Mouse (Mus musculus) heart, postnatal 0 days (tissue): ENCODE data around the gene Arl5a. TPM values are rescaled to one million over a fixed set of nuclear protein-coding genes. Genes with fewer than 3 reads are reported as not detected.

Experiments
- ATAC-seq: fragments of 200-750 bp; cut with Nextera tagmentation; 2 replicates; pipeline ENCODE4 v1.8.0; 2017; ENCODE audit warnings: low read depth, moderate number of reproducible peaks, moderate library complexity; ENCODE audit not compliant: insufficient read depth
- DNase-seq: peaks from one replicate; pipeline ENCODE4 v3.0.0-alpha.2; 2016; ENCODE audit warnings: low spot score
- H3K27ac ChIP-seq: fragments of 300-500 bp; sonication (generic); 2 replicates; pipeline ENCODE4 v1.5.1; 2014; ENCODE audit warnings: low read depth, mild to moderate bottlenecking
- H3K27me3 ChIP-seq: fragments of 300-500 bp; sonication (generic); 2 replicates; pipeline ENCODE4 v1.6.1; 2014; ENCODE audit warnings: low read length, mixed read lengths; ENCODE audit not compliant: control insufficient read depth, insufficient read depth
- H3K36me3 ChIP-seq: fragments of 300-500 bp; sonication (generic); replicated peaks from 2 replicates; pipeline ENCODE4 v1.6.1; 2014; ENCODE audit warnings: low read length, mixed read lengths; ENCODE audit not compliant: control insufficient read depth, insufficient read depth
- H3K4me1 ChIP-seq: fragments of 300-500 bp; sonication (generic); 2 replicates; pipeline ENCODE4 v1.6.1; 2014; ENCODE audit warnings: antibody characterized with exemption; ENCODE audit not compliant: control insufficient read depth, insufficient read depth
- H3K4me2 ChIP-seq: fragments of 300-500 bp; sonication (generic); 2 replicates; pipeline ENCODE4 v1.6.1; 2014; ENCODE audit warnings: low read depth, mild to moderate bottlenecking, low read length, moderate library complexity
- H3K4me3 ChIP-seq: fragments of 300-500 bp; sonication (generic); 2 replicates; pipeline ENCODE4 v1.5.1; 2014; ENCODE audit warnings: low read depth, low read length
- H3K9ac ChIP-seq: fragments of 300-500 bp; sonication (generic); replicated peaks from 2 replicates; pipeline ENCODE4 v1.6.1; 2014; ENCODE audit warnings: low read depth, low read length, mixed read lengths
- H3K9me3 ChIP-seq: fragments of 300-500 bp; sonication (generic); replicated peaks from 2 replicates; pipeline ENCODE4 v1.6.1; 2016; ENCODE audit warnings: low read length; ENCODE audit not compliant: control insufficient read depth
- CTCF ChIP-seq: IDR thresholded peaks from 2 replicates; pipeline ENCODE4 v1.5.1; 2016; ENCODE audit warnings: antibody characterized with exemption, control low read depth, low read depth
- EP300 ChIP-seq: IDR thresholded peaks from 2 replicates; pipeline ENCODE4 v1.6.1; 2016; ENCODE audit warnings: antibody characterized with exemption, low read depth
- whole genome bisulfite sequencing: fragments of 180-500 bp; shearing (Covaris S2); extraction: QIAGEN DNeasy Blood & Tissue Kit; methylation state at CpG from one replicate; pipeline ENCODE4 v1.1.7; 2014; 5-methylcytosine and 5-hydroxymethylcytosine counted together
- polyA plus RNA-seq: library from polyadenylated mRNA; unstranded; fragments of >200 nt; fragmentation: Nextera tagmentation; extraction: Ambion mirVana; gene quantifications from 2 replicates; pipeline ENCODE4 v1.2.1, GENCODE M21; 2015
- total RNA-seq: library from RNA; depleted of rRNA; stranded (reverse); fragments of >200 nt; gene quantifications from 2 replicates; pipeline ENCODE4 v1.2.3, GENCODE M21; 2014; ENCODE audit warnings: low replicate concordance

The Arl5a gene
- total and polyA plus RNA-seq, 2 experiments from 2014 or later = 26.2 to 57.5 TPM

GRCm38 (mm10) chr2:52455606-52456479 lies 31.1 kb upstream of the Arl5a start:
- ATAC-seq (no peak), DNase-seq (no peak)
- TF ChIP-seq EP300 (no peak), CTCF (no peak)
- Histone ChIP-seq H3K9ac (no peak overlapping the region), H3K9me3 (no peaks in the 10 kb centered on the region), H3K4me3 (no peak overlapping the region), H3K27me3 (no peaks in the 10 kb centered on the region), H3K4me1 (no peaks in the 10 kb centered on the region), H3K27ac (no peak overlapping the region), H3K4me2 (no peak overlapping the region), H3K36me3 (no peaks in the 10 kb centered on the region)
- WGBS = 48% methylated on average over 7 of the region's 7 CpGs

- TF ChIP-seq EP300 (no peak), CTCF (no peak)
- Histone ChIP-seq H3K4me3 (no peak overlapping the region), H3K9ac (no peak overlapping the region), H3K4me2 (no peak overlapping the region), H3K9me3 (no peaks in the 10 kb centered on the region), H3K27me3 (no peaks in the 10 kb centered on the region), H3K36me3 (no peaks in the 10 kb centered on the region), H3K4me1 (peaks cover 10% of the 10 kb centered on the region), H3K27ac (no peak overlapping the region)
- ATAC-seq (no peak), DNase-seq (no peak)
- WGBS = 33% methylated on average over 8 of the region's 8 CpGs
Measured at GRCm38 (mm10) chr2:52449818-52450217, 25.1 kb upstream of the Arl5a start.

GRCm38 (mm10) chr2:52448916-52449315 lies 24.2 kb upstream of the Arl5a start:
- Histone ChIP-seq H3K4me1 (peaks cover 10% of the 10 kb centered on the region), H3K27me3 (no peaks in the 10 kb centered on the region), H3K36me3 (no peaks in the 10 kb centered on the region), H3K4me3 (no peak overlapping the region), H3K27ac (no peak overlapping the region), H3K9me3 (no peaks in the 10 kb centered on the region), H3K4me2 (no peak overlapping the region), H3K9ac (no peak overlapping the region)
- ATAC-seq (no peak), DNase-seq (no peak)
- WGBS = 24% methylated on average over 1 of the region's 1 CpGs
- TF ChIP-seq CTCF (no peak), EP300 (no peak)

- H3K27me3 ChIP-seq = no peaks in the 10 kb centered on the region
- TF ChIP-seq CTCF = no peak
- no peak for TF ChIP-seq EP300
- H3K9me3 ChIP-seq = no peaks in the 10 kb centered on the region
- no peak overlapping the region for H3K4me3 ChIP-seq
- peaks cover 19% of the 10 kb centered on the region for H3K4me1 ChIP-seq
- no peak for ATAC-seq
- no peak overlapping the region for H3K4me2 ChIP-seq
- H3K27ac ChIP-seq = no peak overlapping the region
- H3K36me3 ChIP-seq = no peaks in the 10 kb centered on the region
- H3K9ac ChIP-seq = no peak overlapping the region
- WGBS = 45% methylated on average over 5 of the region's 5 CpGs
- no peak for DNase-seq
Measured at GRCm38 (mm10) chr2:52446648-52447047, 21.9 kb upstream of the Arl5a start.

DNA sequence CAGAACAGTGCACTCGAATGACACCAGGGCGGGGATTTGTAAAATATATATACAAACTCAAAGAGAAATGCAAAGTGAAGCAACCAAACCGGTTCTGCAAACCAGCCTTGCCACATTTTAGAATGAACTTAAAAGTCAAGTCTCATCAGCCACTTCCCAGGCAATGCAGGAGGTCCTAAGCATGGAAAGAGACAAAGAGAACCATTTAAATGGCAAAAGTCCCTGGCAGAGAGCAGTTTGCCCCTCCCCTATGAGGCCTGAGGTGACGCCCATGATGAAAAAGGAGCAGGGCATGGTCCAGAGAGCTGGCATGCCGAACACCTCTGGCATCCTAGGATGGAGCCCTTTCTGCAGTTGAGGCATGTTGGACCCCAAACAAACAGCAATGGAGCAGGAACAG lies 17.4 kb upstream of the Arl5a start:
- no peaks in the 10 kb centered on the region for H3K9me3 ChIP-seq
- H3K4me1 ChIP-seq = peaks cover 26% of the 10 kb centered on the region
- 55% methylated on average over 5 of the region's 5 CpGs for WGBS
- DNase-seq (no peak), ATAC-seq (no peak)
- no peak overlapping the region for H3K9ac ChIP-seq
- no peak overlapping the region for H3K27ac ChIP-seq
- H3K36me3 ChIP-seq = no peaks in the 10 kb centered on the region
- H3K4me3 ChIP-seq = no peak overlapping the region
- H3K4me2 ChIP-seq = no peak overlapping the region
- TF ChIP-seq CTCF = no peak
- TF ChIP-seq EP300 = no peak
- no peaks in the 10 kb centered on the region for H3K27me3 ChIP-seq
